Mouse (Mus musculus): ENCODE data around the gene 1110008P14Rik.

GRCm38 (mm10) chr2:32353836-32354235, 27.9 kb downstream of the 1110008P14Rik start:
- no peak for TF ChIP-seq CTCF (conservative IDR thresholded peaks at IDR 0.05 in 1 of 2, IDR thresholded peaks at IDR 0.05 in 1 of 2; ENCODE audit: low read depth in 2 of 2, low read length in 2 of 2)
- no peak for TF ChIP-seq TBP (conservative IDR thresholded peaks at IDR 0.05; ENCODE audit: low read depth, low read length)
- TF ChIP-seq MAZ (IDR thresholded peaks at IDR 0.05; ENCODE audit: low read depth, low read length) = no peak
- TF ChIP-seq ZKSCAN1 (IDR thresholded peaks at IDR 0.05; ENCODE audit: borderline replicate concordance, low read depth, low read length) = no peak
- no peak for TF ChIP-seq POLR2A (IDR thresholded peaks at IDR 0.05; ENCODE audit: low read depth, low read length)
- no peak for TF ChIP-seq EP300 (IDR thresholded peaks at IDR 0.05; ENCODE audit: low read length)
- TF ChIP-seq HCFC1 (IDR thresholded peaks at IDR 0.05; ENCODE audit: low read depth, low read length) = no peak

All from CH12.LX (cell line).